17 mouse cellular contexts compared by ENCODE assay signal in the genomic region with DNA sequence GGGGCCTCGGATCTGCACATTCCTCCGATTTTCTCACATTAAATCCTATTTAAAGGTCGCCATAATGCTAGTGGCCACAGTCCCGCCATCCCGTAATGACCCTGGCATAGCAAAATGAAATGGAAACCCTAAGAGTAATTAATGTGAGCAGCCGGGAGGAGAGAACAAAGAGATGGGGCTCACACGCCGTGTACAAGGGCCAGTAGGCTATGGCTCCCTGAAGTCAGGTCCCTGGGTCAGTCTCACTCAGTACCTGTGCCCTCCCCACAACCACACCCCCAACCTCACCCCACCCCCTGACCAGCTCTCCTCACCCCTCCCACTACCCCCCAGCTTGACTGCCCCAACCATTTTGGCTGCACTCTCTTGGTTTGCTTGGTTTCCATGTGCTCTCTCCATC. TPM values are rescaled to one million over a fixed set of nuclear protein-coding genes. Genes with fewer than 3 reads are reported as not detected.
DNase-seq lines count a peak whose midpoint lies in the region; ATAC-seq and TF ChIP-seq lines count a peak whose summit lies in the region.
"Had no signal": no experiment of that assay in that cellular context is flagged by ENCODE, and none has a peak within 500 bp of the region (broad histone marks: within the 10 kb centered on the region; RNA-seq: fewer than 3 reads in every experiment).

No protein-coding gene starts in this region.

- DNase-seq in forebrain, embryonic 11.5 days (ENCODE audit: low spot score), result no peak
- DNase-seq in lung, postnatal 25 days (ENCODE audit: low spot score), result no peak
- DNase-seq: adrenal gland, adult 8-10 months; cerebellum, postnatal 10 days; heart, postnatal 10 days; kidney, adult 8-10 months; layer of hippocampus, adult 9-11 months; right cerebral cortex, postnatal 25 days; thymus, postnatal 25 days had no signal

- H3K9me3 ChIP-seq in forebrain, embryonic 13.5 days (replicated peaks), result no peaks in the 10 kb centered on the region
- H3K9me3 ChIP-seq in forebrain, embryonic 11.5 days (ENCODE audit: control insufficient read depth, low read length), result no peaks in the 10 kb centered on the region
- no peaks in the 10 kb centered on the region for H3K9me3 ChIP-seq in lung, embryonic 16.5 days (ENCODE audit: control insufficient read depth, low read length)
- H3K9me3 ChIP-seq in intestine, postnatal 0 days (ENCODE audit: control insufficient read depth), result no peaks in the 10 kb centered on the region
- H3K9me3 ChIP-seq in stomach, embryonic 15.5 days, result no peaks in the 10 kb centered on the region
- H3K9me3 ChIP-seq: liver, embryonic 15.5 days had no signal

- H3K27ac ChIP-seq in forebrain, embryonic 13.5 days, result no peak overlapping the region
- H3K27ac ChIP-seq in forebrain, embryonic 11.5 days (ENCODE audit: low read depth, low read length), result no peak overlapping the region
- H3K27ac ChIP-seq in lung, embryonic 16.5 days (ENCODE audit: low read length), result no peak overlapping the region
- H3K27ac ChIP-seq in intestine, postnatal 0 days (ENCODE audit: low read depth, low read length), result peak overlapping the region; percentile 30; the same call in 1 of the 2 replicates
- H3K27ac ChIP-seq in stomach, embryonic 15.5 days, result peak overlapping the region; percentile 74
- H3K27ac ChIP-seq: liver, embryonic 15.5 days; macrophage had no signal

- WGBS in forebrain, embryonic 13.5 days, result 46% methylated on average over 8 of the region's 8 CpGs
- 61% methylated on average over 8 of the region's 8 CpGs for WGBS in forebrain, embryonic 11.5 days
- WGBS in lung, embryonic 16.5 days, result 83% methylated on average over 8 of the region's 8 CpGs
- 35% methylated on average over 8 of the region's 8 CpGs for WGBS in intestine, postnatal 0 days
- WGBS in stomach, embryonic 15.5 days, result 69% methylated on average over 8 of the region's 8 CpGs

- H3K9ac ChIP-seq in forebrain, embryonic 13.5 days, result no peak overlapping the region
- no peak overlapping the region for H3K9ac ChIP-seq in forebrain, embryonic 11.5 days (ENCODE audit: low read length)
- no peak overlapping the region for H3K9ac ChIP-seq in lung, embryonic 16.5 days (ENCODE audit: low read length)
- no peak overlapping the region for H3K9ac ChIP-seq in intestine, postnatal 0 days (ENCODE audit: low read depth, low read length)
- no peak overlapping the region for H3K9ac ChIP-seq in stomach, embryonic 15.5 days
- H3K9ac ChIP-seq: liver, embryonic 15.5 days had no signal

- no peaks in the 10 kb centered on the region for H3K27me3 ChIP-seq in forebrain, embryonic 13.5 days
- no peaks in the 10 kb centered on the region for H3K27me3 ChIP-seq in forebrain, embryonic 11.5 days (ENCODE audit: control insufficient read depth, insufficient read depth, low read length)
- no peaks in the 10 kb centered on the region for H3K27me3 ChIP-seq in lung, embryonic 16.5 days (ENCODE audit: control insufficient read depth, insufficient read depth, low read depth, low read length)
- H3K27me3 ChIP-seq in intestine, postnatal 0 days (replicated peaks; ENCODE audit: control insufficient read depth, insufficient read depth, low read length), result no peaks in the 10 kb centered on the region
- H3K27me3 ChIP-seq in stomach, embryonic 15.5 days (replicated peaks), result no peaks in the 10 kb centered on the region
- H3K27me3 ChIP-seq: liver, embryonic 15.5 days had no signal

- H3K36me3 ChIP-seq in forebrain, embryonic 13.5 days (ENCODE audit: poor library complexity, severe bottlenecking), result no peaks in the 10 kb centered on the region
- H3K36me3 ChIP-seq in forebrain, embryonic 11.5 days (ENCODE audit: control insufficient read depth, insufficient read depth, low read length), result no peaks in the 10 kb centered on the region
- H3K36me3 ChIP-seq in lung, embryonic 16.5 days (ENCODE audit: control insufficient read depth, insufficient read depth, low read length), result no peaks in the 10 kb centered on the region
- H3K36me3 ChIP-seq in intestine, postnatal 0 days (ENCODE audit: control insufficient read depth, insufficient read depth), result no peaks in the 10 kb centered on the region
- 0 out of 2 replicates have a peak, but pooled peaks cover 4% of the 10 kb centered on the region for H3K36me3 ChIP-seq in stomach, embryonic 15.5 days
- H3K36me3 ChIP-seq: liver, embryonic 15.5 days had no signal

- H3K4me2 ChIP-seq in forebrain, embryonic 13.5 days, result no peak overlapping the region
- H3K4me2 ChIP-seq in forebrain, embryonic 11.5 days (ENCODE audit: low read depth, low read length, severe bottlenecking), result no peak overlapping the region
- H3K4me2 ChIP-seq in lung, embryonic 16.5 days (ENCODE audit: low read depth, low read length), result no peak overlapping the region
- H3K4me2 ChIP-seq in intestine, postnatal 0 days (replicated peaks; ENCODE audit: low read depth), result peak overlapping the region; percentile 50
- H3K4me2 ChIP-seq in stomach, embryonic 15.5 days, result peak overlapping the region; percentile 27
- H3K4me2 ChIP-seq: liver, embryonic 15.5 days had no signal

- no peak overlapping the region for H3K4me3 ChIP-seq in forebrain, embryonic 13.5 days
- no peak overlapping the region for H3K4me3 ChIP-seq in forebrain, embryonic 11.5 days (ENCODE audit: low read depth, low read length)
- no peak overlapping the region for H3K4me3 ChIP-seq in lung, embryonic 16.5 days (ENCODE audit: low read length)
- H3K4me3 ChIP-seq in intestine, postnatal 0 days (ENCODE audit: low read depth, low read length), result no peak overlapping the region
- no peak overlapping the region for H3K4me3 ChIP-seq in stomach, embryonic 15.5 days (replicated peaks)
- H3K4me3 ChIP-seq: liver, embryonic 15.5 days had no signal

- H3K4me1 ChIP-seq in forebrain, embryonic 13.5 days, result peaks cover 8% of the 10 kb centered on the region; the same call in 1 of the 2 replicates
- H3K4me1 ChIP-seq in forebrain, embryonic 11.5 days (replicated peaks; ENCODE audit: control insufficient read depth, insufficient read depth, low read length), result peaks cover 2% of the 10 kb centered on the region; the same call in 1 of the 2 replicates
- peaks cover 41% of the 10 kb centered on the region for H3K4me1 ChIP-seq in lung, embryonic 16.5 days (replicated peaks; ENCODE audit: control insufficient read depth, insufficient read depth, low read length)
- peaks cover 7% of the 10 kb centered on the region for H3K4me1 ChIP-seq in intestine, postnatal 0 days (replicated peaks; ENCODE audit: control insufficient read depth, insufficient read depth, low read length)
- H3K4me1 ChIP-seq in stomach, embryonic 15.5 days, result peaks cover 33% of the 10 kb centered on the region

- 0 out of 2 replicates have a peak, but pooled peaks have one; percentile 46 for ATAC-seq in forebrain, embryonic 13.5 days
- no peak for ATAC-seq in forebrain, embryonic 11.5 days (replicated peaks; ENCODE audit: low FRiP score)
- 0 out of 2 replicates have a peak, but pooled peaks have one; percentile 18 for ATAC-seq in lung, embryonic 16.5 days (ENCODE audit: low read depth)
- peak; percentile 50 for ATAC-seq in intestine, postnatal 0 days
- 0 out of 2 replicates have a peak, but pooled peaks have one; percentile 16 for ATAC-seq in stomach, embryonic 15.5 days (ENCODE audit: insufficient read depth, low FRiP score, low read depth)
- no peak for ATAC-seq in granulocyte monocyte progenitor cell, adult 5-6 weeks (replicated peaks; ENCODE audit: poor library complexity, severe bottlenecking)
- ATAC-seq in cerebellum, adult (ENCODE audit: insufficient number of reproducible peaks, low FRiP score, low TSS enrichment), result no peak

- TF ChIP-seq CTCF in intestine, postnatal 0 days (IDR thresholded peaks at IDR 0.05; ENCODE audit: low read depth), result no peak

RNA-seq across cellular contexts. Expression of a gene that starts 31.6 kb away (rescaled TPM):
- polyA plus RNA-seq in forebrain, embryonic 13.5 days (2015; fragmentation: Nextera tagmentation; extraction: Ambion mirVana), result 7.9 and 8.3 TPM in 2 replicates
- 7.6 and 8.5 TPM in 2 replicates for polyA plus RNA-seq in forebrain, embryonic 11.5 days (2014; fragmentation: Nextera tagmentation; extraction: Ambion mirVana)
- polyA plus RNA-seq in lung, embryonic 16.5 days (2015; fragmentation: Nextera tagmentation; extraction: Ambion mirVana), result 16.3 and 18.3 TPM in 2 replicates
- 4.2 and 4.4 TPM in 2 replicates for polyA plus RNA-seq in intestine, postnatal 0 days (2015; fragmentation: Nextera tagmentation; extraction: Ambion mirVana)
- 12.4 and 13.9 TPM in 2 replicates for polyA plus RNA-seq in stomach, embryonic 15.5 days (2015; fragmentation: Nextera tagmentation; extraction: Ambion mirVana)
- total RNA-seq in granulocyte monocyte progenitor cell, adult 5-6 weeks (2014; fragmentation: Nextera tagmentation), result 11.3 and 12.1 TPM in 2 replicates
- total RNA-seq in granulocyte monocyte progenitor cell, adult 5-6 weeks (2017), result 12.3 and 12.4 TPM in 2 replicates

Comparison
In these comparisons a context has a peak if more than half of its experiments do, and no peak if none do; other contexts are left out.
1. ATAC-seq: peak in forebrain, embryonic 13.5 days (single experiment), lung, embryonic 16.5 days (single experiment), intestine, postnatal 0 days (single experiment) and stomach, embryonic 15.5 days (single experiment); none in forebrain, embryonic 11.5 days (single experiment), granulocyte monocyte progenitor cell, adult 5-6 weeks (single experiment) and cerebellum, adult (single experiment).
2. H3K27ac ChIP-seq: peak in intestine, postnatal 0 days (single experiment) and stomach, embryonic 15.5 days (single experiment); none in forebrain, embryonic 13.5 days (single experiment), forebrain, embryonic 11.5 days (single experiment) and lung, embryonic 16.5 days (single experiment).
3. H3K4me2 ChIP-seq: peak in intestine, postnatal 0 days (single experiment) and stomach, embryonic 15.5 days (single experiment); none in forebrain, embryonic 13.5 days (single experiment), forebrain, embryonic 11.5 days (single experiment) and lung, embryonic 16.5 days (single experiment).